Mouse (Mus musculus): ENCODE measurements at regions not wholly inside any gene's neighbourhood (a gene's known extent, or its start where the extent isn't known, plus 50 kb on each side); places are given as distances from the start of the nearest gene placed in this dataset.

DNA sequence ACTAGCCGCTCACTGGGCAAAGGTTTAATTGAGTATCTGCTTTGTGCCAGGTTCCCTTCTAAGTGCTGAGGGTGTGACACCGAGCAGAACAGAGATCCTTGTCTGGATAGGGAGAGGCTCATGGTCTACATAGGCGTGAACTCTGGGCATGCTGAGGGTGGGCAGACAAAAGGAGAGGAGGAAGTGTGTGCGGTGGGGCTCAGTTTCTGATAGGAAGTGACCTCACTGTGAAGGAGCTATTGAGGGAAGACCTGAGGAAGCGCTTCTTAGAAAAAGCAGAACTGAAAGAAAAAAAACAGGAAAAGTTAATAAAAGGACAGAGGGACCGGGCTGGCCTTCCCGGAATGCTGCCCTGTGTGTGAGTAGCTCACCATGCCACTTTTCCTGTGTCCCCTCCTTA, 162.8 kb downstream of the Hibadh start:
- peak; percentile 97 for ATAC-seq (ENCODE audit: poor library complexity, severe bottlenecking)

DNA sequence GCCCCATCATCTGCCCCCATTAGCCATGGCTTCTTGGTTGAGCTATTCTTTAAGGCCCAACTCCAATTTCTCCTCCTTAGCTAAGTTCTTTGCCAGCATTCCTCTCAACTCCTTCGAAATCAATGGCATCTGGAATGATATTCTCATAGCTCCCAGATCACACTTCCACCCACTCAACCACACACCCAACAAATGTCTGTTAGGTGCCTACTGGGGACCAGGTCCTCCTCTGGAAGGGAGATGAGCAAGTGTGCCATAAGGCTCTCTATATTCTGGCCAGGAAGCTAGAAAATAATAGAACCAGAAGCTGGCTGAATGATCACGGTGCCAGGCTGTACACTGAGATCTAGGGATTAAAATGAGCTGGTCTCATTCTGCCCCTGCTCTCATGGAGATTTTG, 161.6 kb downstream of the Hibadh start:
- no peak for ATAC-seq (ENCODE audit: poor library complexity, severe bottlenecking)

DNA sequence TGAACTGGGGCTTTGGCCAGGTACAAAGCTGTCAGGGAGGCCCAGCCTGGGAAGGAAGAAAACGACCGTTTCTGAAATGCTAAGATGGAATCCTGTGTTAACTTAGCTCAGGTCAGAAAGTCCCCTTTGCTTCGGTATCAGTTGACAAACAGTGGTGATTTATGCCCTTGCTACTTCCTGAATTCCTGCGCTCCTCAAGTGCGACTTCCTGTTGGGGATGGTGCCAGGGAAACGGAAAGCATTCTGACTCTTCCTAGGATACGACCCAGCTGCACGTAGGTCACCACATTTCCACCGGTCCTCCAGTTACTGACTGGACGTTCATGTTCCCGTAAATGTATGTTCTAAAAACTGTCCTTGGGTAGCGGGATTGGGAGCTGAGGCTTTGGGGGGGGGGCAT, 161.0 kb downstream of the Hibadh start:
- ATAC-seq (ENCODE audit: poor library complexity, severe bottlenecking) = no peak

DNA sequence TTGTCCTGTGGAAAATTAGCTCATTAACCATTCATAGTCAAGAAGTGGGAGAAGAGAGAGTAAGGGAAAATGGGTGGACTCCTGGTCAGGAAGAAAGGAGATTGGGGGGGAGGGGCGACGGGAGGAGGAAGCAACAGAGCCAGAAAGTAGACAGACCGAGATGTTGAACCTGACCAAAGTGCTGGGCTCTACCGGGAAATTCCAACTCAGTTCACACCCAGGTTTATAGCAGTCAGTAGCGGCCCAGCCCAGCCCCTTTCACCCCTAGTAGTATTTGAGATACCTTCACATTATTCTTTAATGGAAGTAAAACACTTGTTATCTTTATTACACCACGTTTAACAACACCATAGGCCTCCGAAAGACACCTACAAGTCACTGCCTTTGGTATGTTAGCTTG, 158.2 kb downstream of the Hibadh start:
- no peak for ATAC-seq (ENCODE audit: poor library complexity, severe bottlenecking)

DNA sequence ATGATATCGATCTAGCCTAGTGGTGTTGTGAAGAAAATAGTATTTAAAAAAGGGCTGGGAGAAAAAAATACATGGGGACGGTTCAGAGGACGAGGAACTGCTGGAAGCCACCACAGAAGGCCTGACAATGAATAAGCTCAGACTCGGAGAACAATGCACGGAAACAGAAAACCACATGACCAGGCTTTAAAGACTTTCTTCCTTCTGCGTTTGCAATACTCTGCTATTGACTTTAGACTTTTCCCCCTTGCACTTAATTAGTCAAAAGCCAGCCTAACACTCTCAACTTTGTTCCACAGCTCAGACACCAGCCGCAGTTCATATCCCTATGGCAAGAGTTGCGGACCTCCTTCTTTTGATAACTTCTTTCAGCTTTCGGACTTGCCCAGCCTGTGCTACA, 154.0 kb downstream of the Hibadh start:
- no peak for ATAC-seq (ENCODE audit: poor library complexity, severe bottlenecking)

DNA sequence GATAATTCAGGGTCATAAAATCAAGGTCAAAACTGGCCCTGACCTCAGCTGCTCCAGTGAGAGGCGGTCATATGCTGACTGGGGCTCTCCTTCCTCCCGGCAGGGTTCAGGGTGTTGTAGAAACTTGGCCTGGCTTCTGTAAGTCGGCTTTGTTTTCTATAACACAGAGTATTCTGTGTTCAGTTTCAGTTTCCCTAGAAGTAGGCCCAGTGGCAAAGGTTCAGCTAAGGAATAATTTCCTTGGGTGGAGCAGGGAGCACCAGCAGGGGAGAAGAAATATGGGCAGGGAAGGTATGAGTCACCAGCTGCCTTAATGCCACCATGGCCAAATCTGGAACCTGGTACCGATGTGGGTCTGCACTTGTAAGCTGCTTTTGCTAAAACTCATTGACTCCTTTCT, 153.5 kb downstream of the Hibadh start:
- no peak for ATAC-seq (ENCODE audit: poor library complexity, severe bottlenecking)

DNA sequence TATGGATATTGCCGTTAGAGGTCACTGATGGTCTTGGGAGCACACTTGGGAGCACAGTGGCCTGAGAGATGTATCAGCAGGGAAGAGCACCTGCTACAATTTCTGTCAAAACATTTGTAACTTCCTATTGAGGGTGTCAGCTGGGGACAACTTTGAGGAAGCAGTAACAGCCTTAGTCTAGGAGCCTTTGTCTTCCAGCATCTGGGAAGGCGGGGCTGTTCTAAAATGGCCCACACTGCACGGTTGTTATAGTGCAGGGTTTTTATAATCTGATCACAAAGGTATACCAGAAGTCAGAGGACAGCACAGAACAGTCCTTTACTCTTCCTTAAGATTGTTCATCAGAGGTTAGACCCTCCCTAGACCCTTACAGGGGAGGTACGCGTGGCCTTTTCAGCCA, 152.3 kb downstream of the Hibadh start:
- ATAC-seq (ENCODE audit: poor library complexity, severe bottlenecking) = no peak

DNA sequence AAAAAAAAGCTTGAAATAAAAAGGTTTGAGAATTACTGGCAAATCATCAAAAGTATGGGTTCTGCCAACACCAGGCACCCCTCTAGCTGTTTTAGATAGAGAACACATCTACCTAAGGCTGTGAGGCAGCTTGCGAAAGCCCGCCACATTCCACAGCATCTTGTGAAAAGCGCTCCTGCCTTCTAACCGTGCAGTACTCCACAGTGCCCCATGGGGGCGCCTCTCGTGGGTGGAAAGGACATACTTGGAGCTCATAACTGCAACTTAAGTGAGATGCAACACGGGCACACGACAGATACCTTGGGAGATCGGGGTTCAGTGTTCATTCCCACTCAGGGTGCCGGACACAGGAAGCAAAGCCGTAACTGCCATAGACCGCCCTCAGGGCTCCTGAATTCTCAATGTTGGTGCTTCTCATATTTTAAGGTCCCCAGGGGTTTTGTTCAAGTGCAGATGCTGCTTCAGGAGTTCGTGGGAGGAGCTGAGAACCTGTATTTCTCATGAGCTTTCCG, 149.9 kb downstream of the Hibadh start:
- ATAC-seq (ENCODE audit: poor library complexity, severe bottlenecking) = no peak

DNA sequence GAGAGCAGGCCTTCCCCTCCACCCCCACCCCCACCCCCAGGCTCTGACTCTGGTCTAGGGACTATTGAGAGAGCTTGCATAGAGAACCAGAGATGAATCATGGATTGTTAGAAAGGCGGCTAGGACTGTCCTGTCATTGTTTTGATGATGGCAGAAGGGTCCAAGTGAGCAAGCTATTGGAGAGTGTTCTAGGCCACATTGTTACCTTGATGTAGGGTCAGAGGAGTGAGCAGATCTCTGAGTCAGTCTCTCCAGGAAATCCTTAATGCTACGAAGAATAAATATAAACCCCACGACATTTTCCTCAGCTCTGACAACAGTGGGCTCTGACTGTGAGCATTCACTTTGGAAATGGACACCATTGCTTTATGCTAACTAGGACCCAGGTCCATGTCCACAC, 144.9 kb downstream of the Hibadh start:
- no peak for ATAC-seq (ENCODE audit: poor library complexity, severe bottlenecking)

DNA sequence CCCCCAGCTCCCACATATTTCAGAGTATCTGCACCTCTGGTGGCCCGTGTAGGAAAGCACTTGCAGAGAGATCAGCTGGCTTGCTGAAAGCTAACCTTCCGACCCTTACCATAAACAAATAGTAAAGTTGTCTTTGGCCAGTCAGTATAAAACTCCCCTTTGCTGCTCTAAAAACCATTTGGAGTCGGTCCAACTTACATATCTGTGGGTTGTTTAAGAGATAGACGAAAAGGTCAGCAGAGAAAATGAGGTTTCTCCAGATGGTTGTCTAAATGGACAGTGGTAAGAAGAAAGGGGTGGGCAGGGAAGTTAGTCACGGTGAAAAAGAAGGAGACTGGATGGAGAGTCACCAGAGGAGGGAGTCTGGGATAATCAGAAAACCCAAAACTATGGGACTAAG, 144.3 kb downstream of the Hibadh start:
- ATAC-seq (ENCODE audit: poor library complexity, severe bottlenecking) = no peak
